Mouse (Mus musculus): ENCODE measurements at regions not wholly inside any gene's neighbourhood (a gene's known extent, or its start where the extent isn't known, plus 50 kb on each side); places are given as distances from the start of the nearest gene placed in this dataset.

GRCm38 (mm10) chr12:13085484-13085883 is 143.8 kb upstream of the Mycn start:
- no peak for TF ChIP-seq POLR2A (IDR thresholded peaks at IDR 0.05; ENCODE audit: control insufficient read depth, extremely low read depth, insufficient read depth, low read length, poor library complexity)
- no peak for TF ChIP-seq CTCF (IDR thresholded peaks at IDR 0.05; ENCODE audit: borderline replicate concordance, control insufficient read depth, extremely low read depth, insufficient read depth, low read length, poor library complexity)
